Mouse (Mus musculus): ENCODE measurements around the gene Orai3. TPM values are rescaled to one million over a fixed set of nuclear protein-coding genes. Genes with fewer than 3 reads are reported as not detected.

Orai3 gene
- polyA plus RNA-seq, 1 experiment from 2014 or later = 9.1 TPM

DNA sequence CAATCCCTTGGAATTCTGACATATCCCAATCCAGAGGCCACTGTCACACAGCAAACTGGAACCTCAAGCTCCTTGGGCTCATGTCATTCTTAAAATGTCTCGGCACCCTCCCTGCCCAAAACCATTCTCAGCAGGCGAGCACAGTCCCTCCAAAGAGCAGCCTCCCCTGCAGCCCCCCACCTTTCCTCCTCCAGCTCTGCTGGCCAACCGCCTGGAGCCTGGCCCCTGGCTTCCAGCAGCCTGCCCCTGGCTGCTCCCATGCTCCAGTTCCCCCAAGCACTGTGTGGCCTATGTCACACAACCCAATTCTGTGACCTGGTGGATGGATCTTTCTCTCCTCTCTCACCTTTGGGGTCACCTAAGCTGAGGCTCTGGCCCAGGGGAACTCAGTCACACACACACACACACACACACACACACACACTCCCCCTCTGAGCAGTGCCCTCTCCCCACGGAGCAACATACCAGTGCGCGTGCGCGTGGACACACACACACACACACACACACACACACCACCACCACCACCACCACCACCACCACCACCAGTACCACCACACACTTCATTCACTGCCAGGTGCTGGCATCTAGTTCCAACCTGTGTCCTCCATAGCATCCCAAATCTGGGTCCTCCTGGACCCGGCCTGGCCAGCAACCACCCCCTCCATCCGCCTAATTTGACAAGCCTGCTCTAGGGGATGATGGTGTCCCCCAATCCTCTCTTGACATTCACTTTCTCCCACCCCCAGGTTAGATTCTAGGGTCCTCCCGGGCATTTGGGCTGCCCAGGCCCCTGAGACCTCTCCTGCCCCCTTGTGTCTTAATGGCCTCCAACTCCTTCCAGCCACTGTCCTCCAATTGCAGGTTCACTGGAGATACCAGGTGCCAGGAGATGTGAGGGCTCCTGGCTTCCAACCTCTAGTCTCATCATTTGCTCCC, 53.9 kb downstream of the Orai3 start:
- Histone ChIP-seq H3K27ac (peak overlapping the region; percentile 92), H3K4me1 (replicated peaks) (peaks cover 43% of the 10 kb centered on the region), H3K9me3 (no peaks in the 10 kb centered on the region), H3K27me3 (no peaks in the 10 kb centered on the region), H3K9ac (peak overlapping the region; percentile 91), H3K36me3 (0 out of 2 replicates have a peak, but pooled peaks cover 1% of the 10 kb centered on the region), H3K4me3 (peak overlapping the region; percentile 72), H3K4me2 (peak overlapping the region; percentile 80)
- 62% methylated on average over 11 of the region's 11 CpGs for WGBS
- ATAC-seq (ENCODE audit: low FRiP score) = peak; percentile 21

DNA sequence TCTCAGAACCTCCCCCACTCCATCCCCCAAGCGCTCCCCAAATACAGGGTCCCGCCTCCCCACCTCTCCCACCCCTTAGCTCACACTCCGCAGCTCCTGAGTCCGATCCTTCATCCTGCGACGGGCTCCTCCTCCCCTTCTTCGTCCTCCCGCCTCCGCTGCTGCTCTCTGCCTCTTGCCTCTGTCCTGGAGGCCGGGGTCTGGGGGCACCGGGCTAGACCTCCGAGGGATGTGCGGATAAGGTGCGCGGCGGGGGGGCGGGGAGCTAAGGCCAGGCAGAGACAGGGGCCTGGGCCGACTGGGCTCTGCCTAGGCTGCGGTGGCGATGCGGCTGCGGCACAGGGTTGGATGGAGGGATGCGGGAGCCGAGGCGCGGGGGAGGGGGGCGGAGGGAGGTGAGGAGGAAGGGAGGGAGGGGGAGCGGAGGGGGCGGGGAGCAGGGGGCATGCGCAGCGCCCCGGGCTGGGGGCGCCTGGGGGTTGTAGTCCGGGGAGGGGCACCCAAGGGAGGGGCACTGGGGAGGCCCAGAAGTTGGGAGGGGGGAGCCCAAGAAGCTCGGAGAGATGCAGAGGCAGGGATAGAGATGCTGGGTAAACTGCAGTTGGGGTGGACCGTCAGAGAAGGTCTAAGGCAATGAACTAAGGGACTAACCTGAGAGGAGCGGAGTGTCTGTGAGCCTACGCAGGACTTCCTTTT, 54.7 kb downstream of the Orai3 start, which contains the start of the genes Stx4a and Stx1b:
Gene Stx4a, plus strand, starts transcription at position 119 of the 696 bp plus-strand sequence.
Gene Stx1b, minus strand, starts transcription at position 374 of the 696 bp plus-strand sequence.
- Histone ChIP-seq H3K27me3 (no peaks in the 10 kb centered on the region), H3K4me1 (replicated peaks) (peaks cover 43% of the 10 kb centered on the region), H3K9me3 (no peaks in the 10 kb centered on the region), H3K27ac (peak within 1 kb of the TSS; percentile 92), H3K4me2 (peak within 1 kb of the TSS; percentile 80), H3K9ac (peak within 1 kb of the TSS; percentile 91), H3K36me3 (no peaks in the 10 kb centered on the region), H3K4me3 (peak within 1 kb of the TSS; percentile 72)
- ATAC-seq (ENCODE audit: low FRiP score) = peak; percentile 90
- 5% methylated on average over 26 of the region's 38 CpGs for WGBS

Other genes starting within 250 kb of the Orai3 start
- 6.6 and 8.2 TPM in 2 replicates for gene Tmem265, start 208.4 kb upstream of the Orai3 start, polyA plus RNA-seq (2015; fragmentation: Nextera tagmentation; extraction: Ambion mirVana)
- gene Phkg2, start 196.5 kb upstream of the Orai3 start, polyA plus RNA-seq (2015; fragmentation: Nextera tagmentation; extraction: Ambion mirVana) = 55.1 and 60.5 TPM in 2 replicates
- 10.7 and 13.0 TPM in 2 replicates for gene Ccdc189, start 181.2 kb upstream of the Orai3 start, polyA plus RNA-seq (2015; fragmentation: Nextera tagmentation; extraction: Ambion mirVana)
- gene Rnf40, start 181.0 kb upstream of the Orai3 start, polyA plus RNA-seq (2015; fragmentation: Nextera tagmentation; extraction: Ambion mirVana) = 49.9 and 50.5 TPM in 2 replicates
- 22.2 and 25.0 TPM in 2 replicates for gene Zfp629, start 154.0 kb upstream of the Orai3 start, polyA plus RNA-seq (2015; fragmentation: Nextera tagmentation; extraction: Ambion mirVana)
- 47.0 and 50.8 TPM in 2 replicates for gene Bcl7c, start 60.9 kb upstream of the Orai3 start, polyA plus RNA-seq (2015; fragmentation: Nextera tagmentation; extraction: Ambion mirVana)
- 2.8 and 3.3 TPM in 2 replicates for gene Ctf1, start 57.1 kb upstream of the Orai3 start, polyA plus RNA-seq (2015; fragmentation: Nextera tagmentation; extraction: Ambion mirVana)
- 0.18 TPM in 1 of 2 replicates, not detected in the other for gene Ctf2, start 37.6 kb upstream of the Orai3 start, polyA plus RNA-seq (2015; fragmentation: Nextera tagmentation; extraction: Ambion mirVana)
- gene Fbxl19, start 25.3 kb upstream of the Orai3 start, polyA plus RNA-seq (2015; fragmentation: Nextera tagmentation; extraction: Ambion mirVana) = 9.0 and 9.3 TPM in 2 replicates
- 17.8 and 20.9 TPM in 2 replicates for gene Setd1a, start 6.9 kb downstream of the Orai3 start, polyA plus RNA-seq (2015; fragmentation: Nextera tagmentation; extraction: Ambion mirVana)
- not detected in 2 replicates for gene Gm49388, start 15.8 kb downstream of the Orai3 start, polyA plus RNA-seq (2015; fragmentation: Nextera tagmentation; extraction: Ambion mirVana)
- gene Hsd3b7, start 30.8 kb downstream of the Orai3 start, polyA plus RNA-seq (2015; fragmentation: Nextera tagmentation; extraction: Ambion mirVana) = 9.6 TPM in 2 replicates
- gene Stx4a, start 54.5 kb downstream of the Orai3 start, polyA plus RNA-seq (2015; fragmentation: Nextera tagmentation; extraction: Ambion mirVana) = 22.2 and 24.3 TPM in 2 replicates
- gene Stx1b, start 54.7 kb downstream of the Orai3 start, polyA plus RNA-seq (2015; fragmentation: Nextera tagmentation; extraction: Ambion mirVana) = 38.7 and 40.9 TPM in 2 replicates
- gene Zfp646, start 106.4 kb downstream of the Orai3 start, polyA plus RNA-seq (2015; fragmentation: Nextera tagmentation; extraction: Ambion mirVana) = 11.0 TPM in 2 replicates
- 37.9 and 39.3 TPM in 2 replicates for gene Zfp668, start 107.0 kb downstream of the Orai3 start, polyA plus RNA-seq (2015; fragmentation: Nextera tagmentation; extraction: Ambion mirVana)
- gene Prss53, start 121.2 kb downstream of the Orai3 start, polyA plus RNA-seq (2015; fragmentation: Nextera tagmentation; extraction: Ambion mirVana) = 0.58 and 0.82 TPM in 2 replicates
- gene Gm21974, start 125.6 kb downstream of the Orai3 start, polyA plus RNA-seq (2015; fragmentation: Nextera tagmentation; extraction: Ambion mirVana) = 0.61 TPM in 1 of 2 replicates, not detected in the other
- gene Vkorc1, start 125.8 kb downstream of the Orai3 start, polyA plus RNA-seq (2015; fragmentation: Nextera tagmentation; extraction: Ambion mirVana) = 67.6 and 71.1 TPM in 2 replicates
- gene Bckdk, start 134.3 kb downstream of the Orai3 start, polyA plus RNA-seq (2015; fragmentation: Nextera tagmentation; extraction: Ambion mirVana) = 59.7 and 66.8 TPM in 2 replicates
- gene Kat8, start 142.7 kb downstream of the Orai3 start, polyA plus RNA-seq (2015; fragmentation: Nextera tagmentation; extraction: Ambion mirVana) = 47.1 and 50.9 TPM in 2 replicates
- gene Prss8, start 160.3 kb downstream of the Orai3 start, polyA plus RNA-seq (2015; fragmentation: Nextera tagmentation; extraction: Ambion mirVana) = 0.26 and 0.30 TPM in 2 replicates
- 11.8 and 13.3 TPM in 2 replicates for gene Prss36, start 176.9 kb downstream of the Orai3 start, polyA plus RNA-seq (2015; fragmentation: Nextera tagmentation; extraction: Ambion mirVana)
- 397 and 402 TPM in 2 replicates for gene Fus, start 197.6 kb downstream of the Orai3 start, polyA plus RNA-seq (2015; fragmentation: Nextera tagmentation; extraction: Ambion mirVana)
- 6.5 and 8.2 TPM in 2 replicates for gene Pycard, start 224.1 kb downstream of the Orai3 start, polyA plus RNA-seq (2015; fragmentation: Nextera tagmentation; extraction: Ambion mirVana)
- 0.13 TPM in 1 of 2 replicates, not detected in the other for gene Trim72, start 234.1 kb downstream of the Orai3 start, polyA plus RNA-seq (2015; fragmentation: Nextera tagmentation; extraction: Ambion mirVana)